Mouse (Mus musculus): Measurements from ENCODE around the gene Snx25. TPM values are rescaled to one million over a fixed set of nuclear protein-coding genes. Genes with fewer than 3 reads are reported as not detected.

The Snx25 gene
- polyA plus RNA-seq, 1 experiment from 2014 or later, result 4.2 TPM

- Histone ChIP-seq H3K4me3 (ENCODE audit: low read depth, low read length) (no peak overlapping the region), H3K27ac (ENCODE audit: low read depth, low read length) (no peak overlapping the region)
Observed at GRCm38 (mm10) chr8:46010746-46011680, 140.9 kb downstream of the Snx25 start.

DNA sequence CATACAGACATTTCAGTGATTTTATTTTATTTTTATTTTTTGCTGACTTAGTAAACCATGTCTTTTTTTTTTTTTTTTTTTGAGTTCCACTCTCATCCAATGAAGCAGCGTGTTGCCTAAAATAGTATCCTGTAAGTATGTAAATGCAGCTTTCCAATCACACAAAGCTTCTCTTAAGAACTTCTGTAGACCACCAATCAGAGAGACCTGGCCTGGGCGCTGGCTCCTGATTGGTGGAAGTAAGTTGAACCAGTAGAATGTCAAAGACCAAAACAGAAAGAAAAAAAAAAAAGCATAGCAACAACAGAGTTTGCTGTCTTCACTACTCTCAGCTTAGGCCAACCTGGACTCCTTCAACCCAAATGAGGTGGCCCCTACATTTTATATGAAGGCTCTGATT is 141.7 kb downstream of the Snx25 start:
- no peak for DNase-seq (ENCODE audit: low spot score)
- H3K4me3 ChIP-seq (ENCODE audit: low read depth, low read length), result no peak overlapping the region
- H3K27me3 ChIP-seq (ENCODE audit: control insufficient read depth, insufficient read depth, low read length), result no peaks in the 10 kb centered on the region
- H3K9me3 ChIP-seq (ENCODE audit: control insufficient read depth, low read length), result no peaks in the 10 kb centered on the region
- H3K4me2 ChIP-seq (ENCODE audit: low read depth, low read length, severe bottlenecking), result peak overlapping the region; percentile 36; the same call in 1 of the 2 replicates
- no peak for ATAC-seq (replicated peaks; ENCODE audit: low FRiP score)
- no peak overlapping the region for H3K27ac ChIP-seq (ENCODE audit: low read depth, low read length)
- 44% methylated on average over 2 of the region's 2 CpGs for WGBS
- H3K4me1 ChIP-seq (replicated peaks; ENCODE audit: control insufficient read depth, insufficient read depth, low read length), result peaks cover 5% of the 10 kb centered on the region; the same call in 1 of the 2 replicates
- no peak overlapping the region for H3K9ac ChIP-seq (ENCODE audit: low read length)
- no peaks in the 10 kb centered on the region for H3K36me3 ChIP-seq (ENCODE audit: control insufficient read depth, insufficient read depth, low read length)

More at GRCm38 (mm10) chr8:46010746-46011680, 140.9 kb downstream of the Snx25 start:
- no peaks in the 10 kb centered on the region for H3K36me3 ChIP-seq (ENCODE audit: control insufficient read depth, insufficient read depth, low read length)
- H3K27me3 ChIP-seq (ENCODE audit: control insufficient read depth, insufficient read depth, low read length), result no peaks in the 10 kb centered on the region
- no peaks in the 10 kb centered on the region for H3K9me3 ChIP-seq (ENCODE audit: control insufficient read depth, low read length)
- DNase-seq (ENCODE audit: low spot score) (no peak), ATAC-seq (replicated peaks; ENCODE audit: low FRiP score) (0 out of 2 replicates have a peak, but pooled peaks have one; percentile 21)
- H3K9ac ChIP-seq (ENCODE audit: low read length), result no peak overlapping the region
- 19% methylated on average over 17 of the region's 17 CpGs for WGBS
- peak overlapping the region; percentile 36; the same call in 1 of the 2 replicates for H3K4me2 ChIP-seq (ENCODE audit: low read depth, low read length, severe bottlenecking)
- peaks cover 5% of the 10 kb centered on the region; the same call in 1 of the 2 replicates for H3K4me1 ChIP-seq (replicated peaks; ENCODE audit: control insufficient read depth, insufficient read depth, low read length)

DNA sequence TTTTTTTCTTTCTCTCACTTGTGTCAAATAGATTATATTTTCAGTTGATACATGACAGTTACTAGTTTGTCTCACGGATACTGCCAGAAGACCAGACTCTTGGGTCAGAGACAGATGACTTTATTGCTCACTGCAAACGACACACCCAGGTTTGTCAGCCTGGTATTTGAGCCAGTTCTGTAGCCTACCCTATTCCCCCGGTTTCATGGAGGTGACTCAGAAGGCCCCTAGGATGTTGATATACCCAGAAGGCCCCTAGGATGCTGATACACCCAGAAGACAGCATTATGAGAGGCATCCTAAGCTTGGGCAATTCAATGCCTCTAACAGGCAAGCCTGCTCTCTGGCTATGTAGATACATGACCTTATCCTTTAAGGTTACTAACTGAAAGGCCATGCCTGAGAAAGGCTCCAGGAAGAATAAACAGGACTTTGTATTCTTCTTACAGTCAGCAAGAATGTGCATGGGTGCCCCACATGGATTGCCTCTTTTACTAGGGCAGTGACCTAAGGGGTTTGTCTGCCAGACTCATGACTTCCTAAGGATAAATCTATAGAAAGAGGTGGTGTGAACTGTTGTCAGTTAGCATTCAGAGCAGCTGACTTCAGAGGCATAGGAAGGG is 144.8 kb downstream of the Snx25 start:
- DNase-seq (ENCODE audit: low spot score), result no peak
- WGBS, result 87% methylated on average over 3 of the region's 3 CpGs

GRCm38 (mm10) chr8:46005596-46005995 is 146.4 kb downstream of the Snx25 start, which contains the start of gene Ankrd37:
Gene Ankrd37, minus strand, starts transcription at chr8:46005707.
- 82% methylated on average over 4 of the region's 4 CpGs for WGBS
- no peak for DNase-seq (ENCODE audit: low spot score)
- ATAC-seq (replicated peaks; ENCODE audit: low FRiP score), result no peak

More for the DNA sequence above, 144.8 kb downstream of the Snx25 start:
- Histone ChIP-seq H3K4me2 (ENCODE audit: low read depth, low read length, severe bottlenecking) (no peak overlapping the region), H3K36me3 (ENCODE audit: control insufficient read depth, insufficient read depth, low read length) (no peaks in the 10 kb centered on the region), H3K9me3 (ENCODE audit: control insufficient read depth, low read length) (no peaks in the 10 kb centered on the region), H3K27me3 (ENCODE audit: control insufficient read depth, insufficient read depth, low read length) (no peaks in the 10 kb centered on the region), H3K4me1 (replicated peaks; ENCODE audit: control insufficient read depth, insufficient read depth, low read length) (peaks cover 5% of the 10 kb centered on the region; the same call in 1 of the 2 replicates), H3K27ac (ENCODE audit: low read depth, low read length) (no peak overlapping the region), H3K4me3 (ENCODE audit: low read depth, low read length) (no peak overlapping the region), H3K9ac (ENCODE audit: low read length) (no peak overlapping the region)
- no peak for ATAC-seq (replicated peaks; ENCODE audit: low FRiP score)

DNA sequence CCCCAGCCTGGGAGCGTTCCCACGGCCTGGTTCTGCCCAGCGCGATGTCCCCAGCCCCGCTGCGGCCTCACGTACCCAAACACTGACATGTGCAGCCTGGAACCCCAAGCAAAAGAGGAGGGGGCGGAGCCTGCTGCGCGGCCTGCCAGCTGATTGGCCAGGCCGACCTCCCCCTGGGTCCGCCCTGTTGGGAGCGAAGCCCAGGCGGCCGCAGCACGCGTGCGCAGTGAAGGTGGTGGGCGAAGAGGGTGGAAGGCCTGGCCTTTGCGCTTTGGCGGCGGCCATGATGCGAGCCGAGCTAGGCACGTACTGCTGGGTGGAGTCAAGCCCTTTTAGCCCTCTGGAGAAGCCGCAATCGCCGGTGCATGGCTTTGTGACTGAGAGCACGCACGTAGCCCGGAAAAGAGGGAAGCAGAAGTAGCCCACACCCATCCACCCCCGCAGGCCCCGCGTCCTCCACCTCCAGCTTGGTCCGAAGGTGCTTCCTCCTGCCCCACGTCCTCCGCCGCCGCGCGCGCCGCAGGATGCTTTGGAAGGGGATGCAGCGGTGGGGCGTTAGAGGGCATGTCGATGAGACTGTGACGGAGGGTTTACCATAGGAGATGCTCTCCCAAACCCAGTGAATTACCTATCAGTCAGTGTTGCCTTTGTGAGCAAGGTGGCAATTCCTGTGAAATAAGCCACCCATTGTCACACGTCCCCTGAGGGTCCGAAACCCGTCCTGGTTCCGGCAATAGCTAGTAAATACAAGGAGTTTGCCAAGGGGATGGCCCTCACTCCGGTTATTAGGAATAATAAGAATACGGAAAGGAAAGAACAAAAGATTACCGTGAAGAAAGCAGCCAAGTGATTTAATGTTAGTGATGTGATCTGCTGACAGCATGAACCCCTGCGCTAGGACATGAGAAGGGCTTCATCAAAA is 151.9 kb downstream of the Snx25 start:
- H3K4me2 ChIP-seq (ENCODE audit: low read depth, low read length, severe bottlenecking), result peak overlapping the region; percentile 88
- WGBS, result 5% methylated on average over 55 of the region's 55 CpGs
- peak overlapping the region; percentile 95 for H3K27ac ChIP-seq (ENCODE audit: low read depth, low read length)
- peak overlapping the region; percentile 47 for H3K4me3 ChIP-seq (ENCODE audit: low read depth, low read length)
- H3K27me3 ChIP-seq (ENCODE audit: control insufficient read depth, insufficient read depth, low read length), result no peaks in the 10 kb centered on the region
- peak; percentile 100 for DNase-seq (ENCODE audit: low spot score)
- peaks cover 5% of the 10 kb centered on the region; the same call in 1 of the 2 replicates for H3K4me1 ChIP-seq (replicated peaks; ENCODE audit: control insufficient read depth, insufficient read depth, low read length)
- peak overlapping the region; percentile 90 for H3K9ac ChIP-seq (ENCODE audit: low read length)
- no peaks in the 10 kb centered on the region for H3K9me3 ChIP-seq (ENCODE audit: control insufficient read depth, low read length)
- ATAC-seq (replicated peaks; ENCODE audit: low FRiP score), result peak; percentile 99
- no peaks in the 10 kb centered on the region; the same call in 1 of the 2 replicates for H3K36me3 ChIP-seq (ENCODE audit: control insufficient read depth, insufficient read depth, low read length)

More at GRCm38 (mm10) chr8:46005596-46005995, 146.4 kb downstream of the Snx25 start, which contains the start of gene Ankrd37:
- H3K27ac ChIP-seq (ENCODE audit: low read depth, low read length), result no peak within 1 kb of the TSS
- H3K9ac ChIP-seq (ENCODE audit: low read length), result no peak within 1 kb of the TSS
- H3K4me1 ChIP-seq (replicated peaks; ENCODE audit: control insufficient read depth, insufficient read depth, low read length), result peaks cover under 1% of the 10 kb centered on the region; the same call in 1 of the 2 replicates
- no peaks in the 10 kb centered on the region for H3K36me3 ChIP-seq (ENCODE audit: control insufficient read depth, insufficient read depth, low read length)
- H3K4me3 ChIP-seq (ENCODE audit: low read depth, low read length), result no peak within 1 kb of the TSS
- no peaks in the 10 kb centered on the region for H3K27me3 ChIP-seq (ENCODE audit: control insufficient read depth, insufficient read depth, low read length)
- H3K4me2 ChIP-seq (ENCODE audit: low read depth, low read length, severe bottlenecking), result no peak within 1 kb of the TSS
- H3K9me3 ChIP-seq (ENCODE audit: control insufficient read depth, low read length), result no peaks in the 10 kb centered on the region

DNA sequence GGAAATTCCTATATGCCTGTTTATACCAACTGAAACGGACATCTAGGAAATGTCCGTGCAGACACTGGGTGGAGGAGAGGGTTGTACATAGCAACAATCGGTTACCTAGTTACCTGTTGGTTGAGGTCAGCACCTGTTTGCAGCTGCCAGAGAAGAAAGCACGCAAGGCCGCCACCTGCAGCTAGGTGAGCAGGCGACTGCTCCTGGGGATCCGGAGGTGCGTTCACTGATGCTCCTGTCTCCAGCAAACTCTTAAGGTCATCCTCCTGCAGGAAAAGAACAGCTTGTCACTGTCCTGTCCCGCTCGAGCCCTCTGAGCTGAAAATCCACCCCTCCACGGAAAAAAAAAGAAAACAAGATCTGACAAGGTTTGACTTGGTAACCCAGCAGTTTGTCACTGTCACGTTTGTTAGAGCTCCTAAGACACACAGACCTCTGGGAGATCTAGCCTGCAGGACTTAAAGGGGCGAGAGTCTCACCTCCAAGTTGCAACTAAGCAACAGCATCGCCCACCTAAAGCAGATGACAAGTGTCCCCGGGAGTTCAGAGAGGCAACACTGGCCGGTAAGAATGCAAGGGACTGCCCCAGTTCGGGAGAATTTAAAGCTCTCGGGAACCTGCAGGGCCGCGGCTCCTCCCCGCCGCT is 152.7 kb downstream of the Snx25 start, which contains the start of gene Lrp2bp:
Gene Lrp2bp, plus strand, starts transcription at position 166 of the 646 bp plus-strand sequence.
- Histone ChIP-seq H3K27me3 (ENCODE audit: control insufficient read depth, insufficient read depth, low read length) (no peaks in the 10 kb centered on the region), H3K36me3 (ENCODE audit: control insufficient read depth, insufficient read depth, low read length) (no peaks in the 10 kb centered on the region; the same call in 1 of the 2 replicates), H3K4me2 (ENCODE audit: low read depth, low read length, severe bottlenecking) (peak within 1 kb of the TSS; percentile 88), H3K4me1 (replicated peaks; ENCODE audit: control insufficient read depth, insufficient read depth, low read length) (peaks cover 5% of the 10 kb centered on the region; the same call in 1 of the 2 replicates), H3K9ac (ENCODE audit: low read length) (peak within 1 kb of the TSS; percentile 90), H3K9me3 (ENCODE audit: control insufficient read depth, low read length) (no peaks in the 10 kb centered on the region), H3K4me3 (ENCODE audit: low read depth, low read length) (peak within 1 kb of the TSS; percentile 47), H3K27ac (ENCODE audit: low read depth, low read length) (peak within 1 kb of the TSS; percentile 95)
- 3% methylated on average over 22 of the region's 22 CpGs for WGBS
- DNase-seq (ENCODE audit: low spot score), result peak; percentile 62
- ATAC-seq (replicated peaks; ENCODE audit: low FRiP score), result no peak

DNA sequence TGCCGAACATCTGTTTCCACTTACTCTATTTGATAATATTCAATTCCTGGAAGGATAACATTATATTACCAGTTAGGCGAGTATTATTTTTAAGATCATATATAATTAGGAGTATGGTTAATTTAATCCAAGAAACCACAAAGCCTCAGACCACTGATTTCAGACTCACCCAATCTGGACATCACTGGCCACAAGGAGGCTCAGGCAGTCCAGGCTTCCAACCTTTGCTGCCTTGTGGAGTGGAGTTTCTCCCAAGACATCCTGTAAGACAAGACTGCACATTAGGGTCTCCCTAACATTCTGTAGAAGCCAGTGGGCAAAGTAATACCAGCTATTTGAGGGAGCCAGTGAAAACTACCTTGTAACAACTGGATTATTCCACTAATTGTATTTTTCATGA is 153.7 kb downstream of the Snx25 start:
- DNase-seq (ENCODE audit: low spot score) (no peak), ATAC-seq (replicated peaks; ENCODE audit: low FRiP score) (no peak)
- Histone ChIP-seq H3K4me3 (ENCODE audit: low read depth, low read length) (no peak overlapping the region), H3K9ac (ENCODE audit: low read length) (no peak overlapping the region), H3K27me3 (ENCODE audit: control insufficient read depth, insufficient read depth, low read length) (no peaks in the 10 kb centered on the region), H3K4me2 (ENCODE audit: low read depth, low read length, severe bottlenecking) (no peak overlapping the region), H3K36me3 (ENCODE audit: control insufficient read depth, insufficient read depth, low read length) (no peaks in the 10 kb centered on the region; the same call in 1 of the 2 replicates), H3K9me3 (ENCODE audit: control insufficient read depth, low read length) (no peaks in the 10 kb centered on the region), H3K4me1 (replicated peaks; ENCODE audit: control insufficient read depth, insufficient read depth, low read length) (peaks cover 5% of the 10 kb centered on the region; the same call in 1 of the 2 replicates), H3K27ac (ENCODE audit: low read depth, low read length) (no peak overlapping the region)
- WGBS, result 86% methylated on average over 2 of the region's 2 CpGs
